Mouse (Mus musculus) heart, embryonic 16.5 days (tissue): ENCODE data around the gene Cbfa2t2. TPM values are rescaled to one million over a fixed set of nuclear protein-coding genes. Genes with fewer than 3 reads are reported as not detected.

Experiments
- ATAC-seq: fragments of 200-750 bp; cut with Nextera tagmentation; replicated peaks from 2 replicates; pipeline ENCODE4 v1.8.0; 2017; ENCODE audit warnings: moderate number of reproducible peaks; ENCODE audit not compliant: insufficient read depth, low FRiP score; ENCODE audit errors: extremely low read depth
- H3K27ac ChIP-seq: fragments of 300-500 bp; sonication (generic); 2 replicates; pipeline ENCODE4 v1.5.1; 2014; ENCODE audit warnings: mild to moderate bottlenecking, low read length, control low read depth, moderate library complexity
- H3K27me3 ChIP-seq: fragments of 300-500 bp; sonication (generic); 2 replicates; pipeline ENCODE4 v1.6.1; 2014; ENCODE audit warnings: low read length, mixed read lengths; ENCODE audit not compliant: control insufficient read depth, insufficient read depth
- H3K36me3 ChIP-seq: fragments of 300-500 bp; sonication (generic); 2 replicates; pipeline ENCODE4 v1.6.1; 2014; ENCODE audit not compliant: control insufficient read depth, insufficient read depth
- H3K4me1 ChIP-seq: fragments of 300-500 bp; sonication (generic); 2 replicates; pipeline ENCODE4 v1.6.1; 2014; ENCODE audit warnings: low read length, mixed read lengths; ENCODE audit not compliant: control insufficient read depth, insufficient read depth
- H3K4me2 ChIP-seq: fragments of 300-500 bp; sonication (generic); 2 replicates; pipeline ENCODE4 v1.6.1; 2014; ENCODE audit warnings: low read depth, mild to moderate bottlenecking, control low read depth, low read length
- H3K4me3 ChIP-seq: fragments of 300-500 bp; sonication (generic); 2 replicates; pipeline ENCODE4 v1.5.1; 2014; ENCODE audit warnings: mild to moderate bottlenecking, control low read depth, low read length
- H3K9ac ChIP-seq: fragments of 300-500 bp; sonication (generic); 2 replicates; pipeline ENCODE4 v1.6.1; 2014; ENCODE audit warnings: low read length, control low read depth
- H3K9me3 ChIP-seq: fragments of 300-500 bp; sonication (generic); replicated peaks from 2 replicates; pipeline ENCODE4 v1.6.1; 2016; ENCODE audit warnings: low read length; ENCODE audit not compliant: control insufficient read depth
- WGBS: fragments of 180-500 bp; shearing (Covaris S2); extraction: QIAGEN DNeasy Blood & Tissue Kit; methylation state at CpG from one replicate; pipeline ENCODE4 v1.1.7; 2014; 5-methylcytosine and 5-hydroxymethylcytosine counted together
- polyA plus RNA-seq: library from polyadenylated mRNA; unstranded; fragments of >200 nt; fragmentation: Nextera tagmentation; extraction: Ambion mirVana; gene quantifications from 2 replicates; pipeline ENCODE4 v1.2.1, GENCODE M21; 2015

Gene Cbfa2t2
- polyA plus RNA-seq, 1 experiment from 2014 or later = 29.7 TPM

DNA sequence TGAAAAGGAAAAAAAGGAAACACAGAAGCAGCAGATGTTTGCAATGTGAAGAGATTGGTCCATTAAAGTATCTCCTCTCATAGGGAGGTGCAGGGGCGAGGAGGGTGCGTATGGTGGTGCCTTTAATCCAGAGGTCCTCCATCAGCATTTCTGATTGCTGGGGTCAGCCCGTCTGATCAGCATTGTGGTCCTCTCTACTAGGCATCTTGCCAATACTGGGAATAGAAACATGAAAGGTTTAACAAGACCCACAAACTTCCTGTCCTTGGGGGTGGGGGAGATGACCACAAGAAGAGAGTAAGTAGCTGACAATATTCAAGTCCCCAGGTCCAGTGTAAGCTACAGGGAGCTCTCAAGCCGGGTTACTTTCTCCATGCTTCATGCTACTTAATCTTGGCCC, 134.4 kb downstream of the Cbfa2t2 start:
- no peaks in the 10 kb centered on the region for H3K27me3 ChIP-seq
- 60% methylated on average over 4 of the region's 4 CpGs for WGBS
- no peak for ATAC-seq
- peak overlapping the region; percentile 84 for H3K4me2 ChIP-seq
- H3K4me1 ChIP-seq = peaks cover 25% of the 10 kb centered on the region
- no peaks in the 10 kb centered on the region for H3K9me3 ChIP-seq
- no peak overlapping the region for H3K4me3 ChIP-seq
- no peaks in the 10 kb centered on the region for H3K36me3 ChIP-seq
- peak overlapping the region; percentile 76 for H3K27ac ChIP-seq
- no peak overlapping the region; the same call in 1 of the 2 replicates for H3K9ac ChIP-seq

DNA sequence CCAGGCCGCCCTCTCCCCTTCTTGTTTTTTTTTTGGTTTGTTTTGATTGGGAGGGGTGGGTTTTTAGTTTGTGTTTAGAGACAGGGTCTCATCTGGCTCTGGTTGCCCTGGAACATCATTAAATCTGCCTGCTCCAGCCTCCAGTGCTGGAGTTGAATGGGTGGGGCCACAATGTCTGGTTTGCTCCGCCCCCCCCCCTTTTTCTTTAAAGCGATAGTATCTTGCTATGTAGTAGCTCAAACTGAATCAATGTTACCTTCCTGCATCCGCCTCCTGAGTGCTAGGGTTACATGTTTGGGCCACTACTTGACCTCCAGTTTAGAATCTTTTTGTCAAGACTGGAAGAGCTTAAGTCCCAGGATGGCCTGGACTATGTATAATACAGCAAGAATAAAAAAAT, 135.0 kb downstream of the Cbfa2t2 start:
- Histone ChIP-seq H3K27ac (no peak overlapping the region), H3K4me2 (no peak overlapping the region), H3K9ac (no peak overlapping the region), H3K9me3 (no peaks in the 10 kb centered on the region), H3K4me3 (no peak overlapping the region), H3K4me1 (peaks cover 25% of the 10 kb centered on the region), H3K27me3 (no peaks in the 10 kb centered on the region), H3K36me3 (no peaks in the 10 kb centered on the region)
- WGBS = 76% methylated on average over 4 of the region's 4 CpGs
- no peak for ATAC-seq

DNA sequence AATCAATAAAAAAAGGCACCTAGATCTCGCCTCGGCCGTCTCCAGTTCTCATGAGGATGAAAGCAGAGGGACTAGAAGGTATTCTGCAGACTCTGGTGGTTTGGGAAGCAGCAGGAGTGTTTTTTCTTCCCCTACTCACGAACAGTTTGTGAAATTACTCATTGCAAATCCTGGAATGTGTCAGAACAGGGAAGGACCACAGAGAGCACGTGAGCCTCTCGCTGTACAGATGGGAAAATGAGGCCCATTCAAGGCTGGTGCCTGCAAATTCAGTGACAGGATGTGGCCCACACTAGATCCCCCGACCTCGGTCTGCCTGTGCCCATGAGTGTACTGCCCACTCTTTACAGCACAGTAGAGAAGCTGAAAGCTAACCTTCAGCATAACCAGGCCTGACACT, 135.7 kb downstream of the Cbfa2t2 start:
- no peak overlapping the region for H3K9ac ChIP-seq
- ATAC-seq = no peak
- no peaks in the 10 kb centered on the region for H3K27me3 ChIP-seq
- H3K4me3 ChIP-seq = no peak overlapping the region
- 72% methylated on average over 8 of the region's 8 CpGs for WGBS
- H3K4me1 ChIP-seq = peaks cover 25% of the 10 kb centered on the region
- no peaks in the 10 kb centered on the region for H3K36me3 ChIP-seq
- H3K9me3 ChIP-seq = no peaks in the 10 kb centered on the region
- H3K4me2 ChIP-seq = no peak overlapping the region
- no peak overlapping the region for H3K27ac ChIP-seq

DNA sequence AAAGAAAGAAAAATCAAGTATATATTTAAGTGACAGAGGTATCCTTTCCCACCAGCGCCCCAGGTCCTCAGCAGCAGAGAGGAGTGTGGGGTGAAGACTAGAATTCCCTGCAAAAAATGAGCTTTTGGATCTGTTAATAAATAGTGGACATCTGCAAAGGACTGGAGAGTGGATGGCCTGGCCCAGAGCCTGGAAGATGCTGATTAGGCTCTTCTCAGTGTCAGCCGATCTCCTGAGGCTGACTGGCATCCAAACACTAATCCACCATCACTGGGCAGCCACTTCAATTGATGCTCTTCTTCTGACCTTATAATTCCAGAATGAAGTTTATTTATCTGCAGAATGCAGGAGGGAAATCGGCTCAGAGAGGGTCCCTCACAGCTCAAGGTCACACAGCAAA, 136.7 kb downstream of the Cbfa2t2 start:
- Histone ChIP-seq H3K27me3 (no peaks in the 10 kb centered on the region), H3K36me3 (no peaks in the 10 kb centered on the region), H3K4me1 (peaks cover 22% of the 10 kb centered on the region), H3K27ac (no peak overlapping the region), H3K9ac (no peak overlapping the region), H3K9me3 (no peaks in the 10 kb centered on the region), H3K4me3 (no peak overlapping the region), H3K4me2 (no peak overlapping the region)
- WGBS = 81% methylated on average over 3 of the region's 3 CpGs
- no peak for ATAC-seq

DNA sequence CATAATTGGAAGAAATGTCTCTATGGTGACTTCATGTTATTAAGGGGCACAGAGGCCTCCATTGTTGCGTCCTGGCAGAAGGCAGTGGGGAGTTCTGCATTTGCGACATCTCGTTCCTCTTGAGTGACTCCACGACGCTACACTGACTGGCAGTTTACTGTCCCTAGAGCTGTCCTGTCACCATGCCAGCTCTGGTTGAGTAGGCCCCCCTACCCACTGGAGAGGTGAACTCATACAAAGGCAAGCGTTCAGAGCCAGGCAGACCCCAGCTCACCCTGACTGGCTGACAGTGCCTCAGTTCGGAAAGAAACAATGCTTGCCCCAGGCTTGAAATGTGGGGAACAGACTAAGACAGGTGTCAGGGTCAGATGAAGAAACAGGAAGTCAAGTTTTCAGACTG, 138.0 kb downstream of the Cbfa2t2 start:
- no peak for ATAC-seq
- Histone ChIP-seq H3K36me3 (no peaks in the 10 kb centered on the region), H3K4me2 (no peak overlapping the region), H3K9me3 (no peaks in the 10 kb centered on the region), H3K27ac (no peak overlapping the region), H3K9ac (no peak overlapping the region), H3K4me1 (peaks cover 11% of the 10 kb centered on the region), H3K4me3 (no peak overlapping the region), H3K27me3 (no peaks in the 10 kb centered on the region)
- 75% methylated on average over 7 of the region's 7 CpGs for WGBS

DNA sequence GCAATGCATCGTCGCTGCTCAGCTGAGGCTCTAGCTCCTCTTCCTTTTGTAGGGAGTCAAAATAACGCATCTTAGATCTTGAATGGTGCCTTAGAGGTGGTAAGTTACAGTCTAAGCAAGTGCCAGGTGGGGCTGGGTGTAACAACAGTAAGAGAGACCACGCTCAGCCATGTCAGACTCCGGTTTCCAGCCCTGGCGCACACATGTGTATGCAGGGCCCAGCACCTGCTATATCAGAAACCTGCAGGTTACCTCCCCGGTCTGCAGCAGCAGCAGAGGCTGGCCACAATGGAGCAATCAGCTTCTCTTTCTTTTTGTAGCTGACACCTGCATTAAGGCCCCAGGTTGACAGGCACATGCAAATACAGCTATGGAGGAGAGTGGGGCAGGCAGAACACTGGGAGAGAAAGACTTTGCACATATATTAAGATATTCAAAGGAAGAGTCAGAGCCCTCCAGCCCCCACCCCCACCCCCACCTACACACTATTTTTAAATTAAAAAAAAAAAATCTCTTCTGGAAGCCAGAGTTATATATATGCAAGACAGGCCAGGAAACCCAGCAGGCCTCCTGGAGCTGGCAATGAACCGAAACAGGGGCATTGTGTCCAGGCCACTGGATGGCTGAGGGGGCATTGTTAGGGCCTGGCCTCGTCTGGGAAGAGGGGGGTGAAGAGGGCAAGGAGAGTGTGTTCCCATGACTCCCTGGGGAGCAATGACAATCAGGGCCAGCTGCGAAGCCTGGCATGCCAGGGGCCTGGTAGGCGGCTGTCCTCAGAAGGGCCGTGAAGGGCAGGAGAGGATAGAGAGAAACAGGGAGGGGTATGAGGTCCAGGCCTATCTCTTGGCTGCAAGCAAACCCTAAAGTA, 140.8 kb downstream of the Cbfa2t2 start:
- H3K27me3 ChIP-seq = no peaks in the 10 kb centered on the region
- H3K9me3 ChIP-seq = no peaks in the 10 kb centered on the region
- no peaks in the 10 kb centered on the region for H3K36me3 ChIP-seq
- 0 out of 2 replicates have a peak, but pooled peaks cover 4% of the 10 kb centered on the region for H3K4me1 ChIP-seq
- 52% methylated on average over 12 of the region's 12 CpGs for WGBS
- H3K9ac ChIP-seq = peak overlapping the region; percentile 43; the same call in 1 of the 2 replicates
- 0 out of 2 replicates have a peak overlapping the region, but pooled peaks have one; percentile 24 for H3K27ac ChIP-seq
- ATAC-seq = peak; percentile 46; the same call in 1 of the 2 replicates
- H3K4me2 ChIP-seq = no peak overlapping the region
- no peak overlapping the region for H3K4me3 ChIP-seq

DNA sequence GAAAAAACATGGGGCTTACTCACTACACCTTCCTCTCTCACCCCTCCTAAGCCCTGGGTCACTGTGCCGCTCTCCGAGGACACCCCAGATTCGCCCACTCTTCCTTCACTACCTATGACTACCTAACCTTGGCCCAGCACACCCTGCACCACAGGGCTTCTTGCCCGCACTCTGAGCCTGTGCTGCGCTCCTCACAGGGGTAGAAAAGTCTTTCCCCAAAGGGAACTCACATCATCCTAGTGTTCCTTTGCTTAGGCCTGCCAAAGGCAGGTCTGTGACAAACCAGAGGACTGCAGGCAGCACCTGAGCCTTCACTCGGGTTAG, 141.4 kb downstream of the Cbfa2t2 start:
- no peak overlapping the region for H3K4me3 ChIP-seq
- no peak overlapping the region for H3K4me2 ChIP-seq
- 83% methylated on average over 6 of the region's 6 CpGs for WGBS
- no peaks in the 10 kb centered on the region for H3K9me3 ChIP-seq
- 0 out of 2 replicates have a peak, but pooled peaks cover 4% of the 10 kb centered on the region for H3K4me1 ChIP-seq
- ATAC-seq = no peak
- H3K9ac ChIP-seq = peak overlapping the region; percentile 43; the same call in 1 of the 2 replicates
- H3K27me3 ChIP-seq = no peaks in the 10 kb centered on the region
- H3K36me3 ChIP-seq = no peaks in the 10 kb centered on the region
- 0 out of 2 replicates have a peak overlapping the region, but pooled peaks have one; percentile 24 for H3K27ac ChIP-seq

DNA sequence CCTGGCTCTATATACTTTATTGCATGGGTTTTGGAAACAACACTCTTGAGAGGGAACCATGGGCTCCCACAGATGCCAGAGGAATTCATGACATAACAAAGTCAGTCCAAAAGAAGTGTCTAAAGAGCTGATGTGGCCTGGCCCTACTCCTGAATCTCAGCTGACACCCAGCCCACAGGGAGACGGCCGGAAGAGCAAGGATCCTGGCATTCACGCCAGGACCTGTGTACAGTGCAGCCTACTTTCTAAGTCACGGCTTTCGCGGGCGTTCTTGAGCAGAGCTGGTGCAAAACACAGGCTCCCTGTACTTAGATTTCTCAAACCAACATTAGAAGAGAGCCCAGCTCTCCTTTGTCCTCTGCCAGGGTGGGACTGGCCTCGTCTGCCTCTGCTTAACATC, 144.3 kb downstream of the Cbfa2t2 start:
- no peak overlapping the region for H3K4me3 ChIP-seq
- no peak for ATAC-seq
- 55% methylated on average over 8 of the region's 8 CpGs for WGBS
- H3K36me3 ChIP-seq = no peaks in the 10 kb centered on the region
- no peaks in the 10 kb centered on the region for H3K27me3 ChIP-seq
- H3K9me3 ChIP-seq = no peaks in the 10 kb centered on the region
- H3K27ac ChIP-seq = no peak overlapping the region; the same call in 1 of the 2 replicates
- no peak overlapping the region for H3K4me2 ChIP-seq
- no peak overlapping the region for H3K9ac ChIP-seq
- peaks cover 18% of the 10 kb centered on the region for H3K4me1 ChIP-seq

DNA sequence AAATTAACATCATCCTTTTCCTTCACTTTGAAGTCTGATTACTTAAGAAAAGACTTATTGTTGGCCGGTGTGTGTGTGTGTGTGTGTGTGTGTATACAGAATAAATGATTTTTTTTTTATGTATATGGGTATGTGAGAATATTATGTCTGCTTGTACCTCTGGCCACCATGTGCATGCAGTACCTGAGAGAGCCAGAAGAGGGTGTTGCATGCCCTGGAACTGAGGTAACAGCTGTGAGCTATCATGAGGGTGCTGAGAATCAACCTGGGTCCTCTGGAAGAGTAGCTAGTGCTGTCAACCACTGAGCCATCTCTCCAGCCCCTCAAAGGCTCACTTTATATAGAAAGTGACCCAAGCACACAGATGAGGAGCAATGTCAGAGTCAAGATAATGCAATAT, 145.1 kb downstream of the Cbfa2t2 start:
- no peak overlapping the region for H3K4me2 ChIP-seq
- H3K4me3 ChIP-seq = no peak overlapping the region
- H3K27ac ChIP-seq = no peak overlapping the region
- WGBS = 81% methylated on average over 1 of the region's 1 CpGs
- peaks cover 18% of the 10 kb centered on the region for H3K4me1 ChIP-seq
- no peaks in the 10 kb centered on the region for H3K9me3 ChIP-seq
- H3K27me3 ChIP-seq = no peaks in the 10 kb centered on the region
- no peak overlapping the region for H3K9ac ChIP-seq
- H3K36me3 ChIP-seq = no peaks in the 10 kb centered on the region
- ATAC-seq = no peak
